Mouse (Mus musculus) CH12.LX (cell line): ENCODE data around the gene Gpr107. TPM values are rescaled to one million over a fixed set of nuclear protein-coding genes. Genes with fewer than 3 reads are reported as not detected.

Experiments used
- DNase-seq: peaks from one replicate; pipeline ENCODE4 v3.0.0-alpha.2; 2013; ENCODE audit errors: extremely low read depth
- H3K27ac ChIP-seq: 2 replicates; pipeline ENCODE4 v1.5.1; 2012; ENCODE audit warnings: low read depth, mild to moderate bottlenecking, control low read depth, moderate library complexity; ENCODE audit not compliant: insufficient read depth
- H3K27me3 ChIP-seq: replicated peaks from 2 replicates; pipeline ENCODE3; 2012; ENCODE audit warnings: inconsistent platforms
- H3K36me3 ChIP-seq, 2 experiments: replicated peaks in 1 of 2; 2 replicates each; pipeline versions ENCODE3 to v1.6.1; 2012; ENCODE audit warnings: inconsistent platforms in 1 of 2, low read length in 1 of 2, mild to moderate bottlenecking in 1 of 2, mixed read lengths in 1 of 2, moderate library complexity in 1 of 2; ENCODE audit not compliant: control insufficient read depth in 1 of 2, insufficient read depth in 1 of 2
- H3K4me1 ChIP-seq, 2 experiments: 2 replicates each; pipeline ENCODE4 v1.6.1; 2012; ENCODE audit warnings: inconsistent platforms in 1 of 2, moderate library complexity in 1 of 2; ENCODE audit not compliant: insufficient read depth in 2 of 2, control insufficient read depth in 1 of 2
- H3K4me2 ChIP-seq: 2 replicates; pipeline ENCODE4 v1.6.1; 2012; ENCODE audit warnings: low read depth, mild to moderate bottlenecking, control low read depth; ENCODE audit not compliant: poor library complexity, insufficient read depth, severe bottlenecking
- H3K4me3 ChIP-seq, 3 experiments: fragments of 150-350 bp in 1 of 3; sonication (generic) in 1 of 3; replicated peaks in 1 of 3; 2 replicates each; pipeline versions ENCODE3 to v1.5.1; 2011 to 2012; ENCODE audit warnings: low read depth in 2 of 3, low read length in 2 of 3, mild to moderate bottlenecking in 2 of 3, moderate library complexity in 2 of 3, control low read depth in 1 of 3, improper control_type of control experiment in 1 of 3, inconsistent platforms in 1 of 3, mixed read lengths in 1 of 3; ENCODE audit not compliant: poor library complexity in 1 of 3
- H3K79me2 ChIP-seq: replicated peaks from 2 replicates; pipeline ENCODE4 v1.6.1; 2012; ENCODE audit warnings: mild to moderate bottlenecking, moderate library complexity; ENCODE audit not compliant: control insufficient read depth, poor library complexity, insufficient read depth, severe bottlenecking; ENCODE audit errors: extremely low read depth
- H3K9ac ChIP-seq: 2 replicates; pipeline ENCODE4 v1.6.1; 2012; ENCODE audit warnings: low read depth, mild to moderate bottlenecking, control low read depth, moderate library complexity; ENCODE audit not compliant: insufficient read depth
- H3K9me3 ChIP-seq: replicated peaks from 2 replicates; pipeline ENCODE3; 2012; ENCODE audit warnings: low read length, inconsistent platforms, mixed read lengths
- BHLHE40 ChIP-seq: IDR thresholded peaks from 2 replicates; pipeline ENCODE4 v1.6.1; 2011; ENCODE audit warnings: mild to moderate bottlenecking, low read depth, low read length, improper control_type of control experiment
- CHD1 ChIP-seq: IDR thresholded peaks from 2 replicates; pipeline ENCODE4 v1.6.1; 2012; ENCODE audit warnings: low read depth, low read length, improper control_type of control experiment, inconsistent platforms
- CTCF ChIP-seq, 2 experiments: IDR thresholded peaks in 1 of 2; conservative IDR thresholded peaks in 1 of 2; 2 replicates each; pipeline ENCODE4 v1.5.1; 2011 to 2012; ENCODE audit warnings: low read depth in 2 of 2, low read length in 2 of 2, improper control_type of control experiment in 1 of 2, inconsistent platforms in 1 of 2, mild to moderate bottlenecking in 1 of 2, moderate library complexity in 1 of 2
- EP300 ChIP-seq: IDR thresholded peaks from 2 replicates; pipeline ENCODE4 v1.6.1; 2011; ENCODE audit warnings: low read length, improper control_type of control experiment
- ETS1 ChIP-seq: conservative IDR thresholded peaks from 2 replicates; pipeline ENCODE4 v1.6.1; 2012; ENCODE audit warnings: low read depth, mild to moderate bottlenecking, inconsistent platforms, low read length, improper control_type of control experiment, moderate library complexity
- JUN ChIP-seq: IDR thresholded peaks from 2 replicates; pipeline ENCODE4 v1.6.1; 2011; ENCODE audit warnings: low read depth, mild to moderate bottlenecking, low read length, improper control_type of control experiment, moderate library complexity; ENCODE audit not compliant: insufficient read depth
- MAFK ChIP-seq: IDR thresholded peaks from 2 replicates; pipeline ENCODE4 v1.6.1; 2011; ENCODE audit warnings: low read length, improper control_type of control experiment; ENCODE audit not compliant: insufficient replicate concordance
- MXI1 ChIP-seq: IDR thresholded peaks from 2 replicates; pipeline ENCODE4 v1.6.1; 2011; ENCODE audit warnings: mild to moderate bottlenecking, low read depth, low read length, improper control_type of control experiment
- NELFE ChIP-seq: IDR thresholded peaks from 2 replicates; pipeline ENCODE4 v1.6.1; 2011; ENCODE audit warnings: low read depth, low read length, improper control_type of control experiment
- POLR2A ChIP-seq: IDR thresholded peaks from 2 replicates; pipeline ENCODE4 v1.6.1; 2011; ENCODE audit warnings: low read depth, mild to moderate bottlenecking, improper control_type of control experiment, low read length
- RAD21 ChIP-seq: IDR thresholded peaks from 2 replicates; pipeline ENCODE4 v1.6.1; 2011; ENCODE audit warnings: low read depth, mild to moderate bottlenecking, low read length, improper control_type of control experiment, moderate library complexity
- SIN3A ChIP-seq: IDR thresholded peaks from 2 replicates; pipeline ENCODE4 v1.6.1; 2012; ENCODE audit warnings: low read length, improper control_type of control experiment, inconsistent platforms
- TBP ChIP-seq: conservative IDR thresholded peaks from 2 replicates; pipeline ENCODE4 v1.6.1; 2011; ENCODE audit warnings: low read depth, low read length, improper control_type of control experiment
- TCF12 ChIP-seq: IDR thresholded peaks from 2 replicates; pipeline ENCODE4 v1.6.1; 2014; ENCODE audit warnings: low read depth, mild to moderate bottlenecking, inconsistent platforms, low read length, improper control_type of control experiment
- UBTF ChIP-seq: IDR thresholded peaks from 2 replicates; pipeline ENCODE4 v1.6.1; 2012; ENCODE audit warnings: low read depth, mild to moderate bottlenecking, inconsistent platforms, low read length, improper control_type of control experiment, moderate library complexity
- USF1 ChIP-seq: IDR thresholded peaks from 2 replicates; pipeline ENCODE4 v1.6.1; 2014; ENCODE audit warnings: low read depth, mild to moderate bottlenecking, inconsistent platforms, low read length, improper control_type of control experiment
- dilution Hi-C: fragments of 300-500 bp; cut with MboI; formaldehyde crosslinking; loops from 2 replicates; pipeline ENCODE4 v1.14.3; 2020; ENCODE audit warnings: low sequenced_read_pairs; ENCODE audit not compliant: extremely low pct_unique_long_range_greater_than_20kb, extremely low pct_ligation_motif_present
- in situ Hi-C: fragments of 300-500 bp; cut with MboI; formaldehyde crosslinking; loops from 3 replicates; pipeline ENCODE4 v1.14.3; 2019; ENCODE audit warnings: low sequenced_read_pairs, low pct_ligation_motif_present, low pct_unique_long_range_greater_than_20kb, mixed read lengths
- polyA plus RNA-seq: library from polyadenylated mRNA; unstranded; fragments of >175 nt; gene quantifications from 2 replicates; pipeline ENCODE4 v1.2.1, GENCODE M21; 2012; ENCODE audit warnings: low read depth; ENCODE audit not compliant: insufficient read length
- total RNA-seq, 2 experiments: library from RNA; depleted of rRNA; stranded (reverse); fragments of 300-350 nt in 1 of 2; fragments of >200 nt in 1 of 2; gene quantifications; 2 replicates each; pipeline ENCODE4 v1.2.3; 2012 to 2014

The Gpr107 gene
- total and polyA plus RNA-seq, 3 experiments, result 19.6 to 27.8 (median 24.6) TPM

- no peaks in the 10 kb centered on the region for H3K9me3 ChIP-seq
- peaks cover 33% of the 10 kb centered on the region for H3K79me2 ChIP-seq
- TF ChIP-seq POLR2A (peak; percentile 66), CHD1 (no peak), JUN (no peak), BHLHE40 (no peak), TCF12 (peak; percentile 51; the same call in 1 of the 2 replicates), ETS1 (no peak), NELFE (peak; percentile 32; the same call in 1 of the 2 replicates), TBP (peak; percentile 91), MXI1 (peak; percentile 45; the same call in 1 of the 2 replicates), RAD21 (no peak), CTCF (conservative IDR thresholded peaks at IDR 0.05 in 1 of 2, IDR thresholded peaks at IDR 0.05 in 1 of 2; ENCODE audit: low read depth in 2 of 2, low read length in 2 of 2) (no peak), USF1 (no peak)
- peak overlapping the region; percentile 88 for H3K27ac ChIP-seq
- dilution Hi-C loops (no loop called here), in situ Hi-C loops (loop anchor here (10.0 kb wide), 1 partner anchor 119 kb away; no protein-coding TSS in a partner anchor)
- H3K4me1 ChIP-seq, result peaks cover 3 to 46% of the 10 kb centered on the region in 2 experiments; a peak in 2 of 4 replicates
- H3K4me3 ChIP-seq, result peak overlapping the region; percentile 59 to 97 (median 74)
- peaks cover 2 to 17% of the 10 kb centered on the region in 2 experiments for H3K36me3 ChIP-seq
- no peaks in the 10 kb centered on the region for H3K27me3 ChIP-seq
- H3K9ac ChIP-seq, result peak overlapping the region; percentile 52
- H3K4me2 ChIP-seq, result peak overlapping the region; percentile 53
- peak; percentile 63 for DNase-seq
Measured at GRCm38 (mm10) chr2:31143326-31143725, 8.8 kb upstream of the Gpr107 start.

GRCm38 (mm10) chr2:31143768-31144695 lies 8.1 kb upstream of the Gpr107 start:
- no peak for DNase-seq
- H3K36me3 ChIP-seq, result peaks cover 2 to 17% of the 10 kb centered on the region in 2 experiments
- H3K79me2 ChIP-seq, result peaks cover 26% of the 10 kb centered on the region
- H3K4me2 ChIP-seq, result peak overlapping the region; percentile 53
- peak overlapping the region; percentile 52 for H3K9ac ChIP-seq
- dilution Hi-C loops, result no loop called here
- no peaks in the 10 kb centered on the region for H3K9me3 ChIP-seq
- H3K27ac ChIP-seq, result peak overlapping the region; percentile 88
- H3K27me3 ChIP-seq, result no peaks in the 10 kb centered on the region
- H3K4me1 ChIP-seq, result peaks cover 3 to 45% of the 10 kb centered on the region in 2 experiments; a peak in 2 of 4 replicates
- in situ Hi-C loops, result loop anchor here (10.0 kb wide), 1 partner anchor 119 kb away; no protein-coding TSS in a partner anchor
- peak overlapping the region; percentile 59 to 97 (median 74) for H3K4me3 ChIP-seq
- TF ChIP-seq EP300 (no peak), UBTF (peak; percentile 36; the same call in 1 of the 2 replicates), MAFK (peak; percentile 96), SIN3A (peak; percentile 19; the same call in 1 of the 2 replicates)
- TF ChIP-seq, all 38 proteins: peak for 3
